Mouse (Mus musculus) lung, adult 2 months (tissue): ENCODE data around the gene Kcnip1.
A peak's percentile ranks its signal among the peaks of the same experiment; 100 is the strongest.

Experiments
- CTCF ChIP-seq: fragments of 200-500 bp; IDR thresholded peaks from 2 replicates; pipeline ENCODE4 v1.5.1; 2011; ENCODE audit warnings: mild to moderate bottlenecking, low read length, control low read depth; ENCODE audit not compliant: insufficient read depth
- POLR2A ChIP-seq: fragments of 200-500 bp; IDR thresholded peaks from 2 replicates; pipeline ENCODE4 v1.6.1; 2011; ENCODE audit warnings: low read depth, mild to moderate bottlenecking, control low read depth, low read length, borderline replicate concordance; ENCODE audit errors: extremely low read depth

DNA sequence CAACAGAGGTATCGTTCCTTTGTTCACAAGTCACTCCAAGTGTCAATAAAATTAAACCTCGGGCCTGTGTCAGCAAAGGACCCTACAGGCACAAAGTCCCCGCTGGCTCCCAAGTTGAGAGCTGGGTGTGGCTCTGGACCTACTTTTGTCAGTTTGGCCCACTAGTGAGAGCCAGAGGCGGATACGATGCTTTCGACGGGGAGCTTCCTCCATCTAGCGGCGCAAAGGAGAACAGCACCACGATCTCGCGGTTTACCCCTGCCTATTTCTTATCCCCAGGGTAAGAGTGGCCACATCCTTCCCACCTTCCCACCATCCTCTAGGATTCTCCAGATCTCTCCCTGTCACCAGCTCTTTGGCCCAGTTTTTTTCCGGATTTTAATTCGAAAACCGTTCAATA lies 378.7 kb downstream of the Kcnip1 start:
- TF ChIP-seq CTCF (peak; percentile 97), POLR2A (no peak)
